Mouse (Mus musculus): ENCODE results near the gene Fam13a. TPM values are rescaled to one million over a fixed set of nuclear protein-coding genes. Genes with fewer than 3 reads are reported as not detected.

The Fam13a gene
- polyA plus RNA-seq, 1 experiment from 2014 or later, result 5.8 TPM

DNA sequence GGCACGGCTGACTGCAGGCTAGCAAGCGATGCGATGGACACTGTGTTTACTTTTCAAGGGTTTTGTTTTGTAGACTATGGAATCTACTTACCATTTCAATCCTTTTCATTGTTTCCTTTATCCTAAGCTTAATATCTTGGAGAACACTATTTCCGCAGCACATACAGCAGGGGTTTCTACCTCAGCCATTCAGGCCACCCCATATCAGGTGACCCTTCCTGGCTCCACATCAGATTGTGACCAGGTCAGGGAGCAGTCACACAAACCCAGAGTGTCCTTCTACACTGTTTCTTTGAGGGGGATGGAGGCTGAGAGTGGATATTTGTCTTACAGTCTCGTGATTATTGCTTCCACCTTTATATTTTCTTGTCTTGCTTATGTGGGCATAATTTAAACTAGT lies 61.7 kb downstream of the Fam13a start:
- 86% methylated on average over 5 of the region's 5 CpGs for whole genome bisulfite sequencing
- no peak for ATAC-seq (ENCODE audit: low FRiP score)

DNA sequence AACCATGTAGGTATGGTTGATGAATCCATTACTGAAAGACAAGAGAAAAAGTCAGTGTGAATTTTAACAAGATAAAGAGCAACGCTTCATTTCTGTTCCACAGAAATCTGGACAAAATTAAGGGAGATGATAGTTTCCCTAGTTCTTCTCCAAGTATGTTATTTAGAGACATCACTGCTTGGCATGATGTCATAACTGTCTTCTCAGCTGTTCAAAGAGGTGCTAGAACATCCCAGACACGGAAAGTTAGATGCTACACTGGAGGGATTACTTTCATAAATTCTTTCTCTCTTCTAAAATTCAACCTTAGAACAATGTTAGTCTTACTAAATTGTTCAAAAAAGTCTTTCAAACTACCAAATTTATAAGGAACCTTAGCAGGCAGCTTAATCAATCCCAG lies 63.8 kb downstream of the Fam13a start:
- Histone ChIP-seq H3K27me3 (ENCODE audit: control insufficient read depth, insufficient read depth, low read length) (no peaks in the 10 kb centered on the region), H3K27ac (ENCODE audit: low read depth, low read length) (no peak overlapping the region), H3K36me3 (ENCODE audit: control insufficient read depth, insufficient read depth, low read length) (no peaks in the 10 kb centered on the region), H3K4me2 (replicated peaks; ENCODE audit: low read depth, low read length) (no peak overlapping the region), H3K4me1 (replicated peaks; ENCODE audit: control insufficient read depth, insufficient read depth, low read length) (no peaks in the 10 kb centered on the region), H3K4me3 (ENCODE audit: low read depth, low read length) (no peak overlapping the region), H3K9ac (ENCODE audit: low read depth, low read length) (no peak overlapping the region), H3K9me3 (ENCODE audit: control insufficient read depth, low read length) (no peaks in the 10 kb centered on the region)
- ATAC-seq (ENCODE audit: low FRiP score), result no peak
- DNase-seq (ENCODE audit: low spot score), result no peak
- 92% methylated on average over 2 of the region's 2 CpGs for WGBS

More for the DNA sequence above, 61.7 kb downstream of the Fam13a start:
- no peak overlapping the region for H3K4me2 ChIP-seq (replicated peaks; ENCODE audit: low read depth, low read length)
- H3K27ac ChIP-seq (ENCODE audit: low read depth, low read length), result no peak overlapping the region
- no peaks in the 10 kb centered on the region for H3K27me3 ChIP-seq (ENCODE audit: control insufficient read depth, insufficient read depth, low read length)
- H3K9me3 ChIP-seq (ENCODE audit: control insufficient read depth, low read length), result no peaks in the 10 kb centered on the region
- no peak overlapping the region for H3K4me3 ChIP-seq (ENCODE audit: low read depth, low read length)
- no peaks in the 10 kb centered on the region for H3K4me1 ChIP-seq (replicated peaks; ENCODE audit: control insufficient read depth, insufficient read depth, low read length)
- H3K36me3 ChIP-seq (ENCODE audit: control insufficient read depth, insufficient read depth, low read length), result no peaks in the 10 kb centered on the region
- no peak overlapping the region for H3K9ac ChIP-seq (ENCODE audit: low read depth, low read length)
- DNase-seq (ENCODE audit: low spot score), result no peak

DNA sequence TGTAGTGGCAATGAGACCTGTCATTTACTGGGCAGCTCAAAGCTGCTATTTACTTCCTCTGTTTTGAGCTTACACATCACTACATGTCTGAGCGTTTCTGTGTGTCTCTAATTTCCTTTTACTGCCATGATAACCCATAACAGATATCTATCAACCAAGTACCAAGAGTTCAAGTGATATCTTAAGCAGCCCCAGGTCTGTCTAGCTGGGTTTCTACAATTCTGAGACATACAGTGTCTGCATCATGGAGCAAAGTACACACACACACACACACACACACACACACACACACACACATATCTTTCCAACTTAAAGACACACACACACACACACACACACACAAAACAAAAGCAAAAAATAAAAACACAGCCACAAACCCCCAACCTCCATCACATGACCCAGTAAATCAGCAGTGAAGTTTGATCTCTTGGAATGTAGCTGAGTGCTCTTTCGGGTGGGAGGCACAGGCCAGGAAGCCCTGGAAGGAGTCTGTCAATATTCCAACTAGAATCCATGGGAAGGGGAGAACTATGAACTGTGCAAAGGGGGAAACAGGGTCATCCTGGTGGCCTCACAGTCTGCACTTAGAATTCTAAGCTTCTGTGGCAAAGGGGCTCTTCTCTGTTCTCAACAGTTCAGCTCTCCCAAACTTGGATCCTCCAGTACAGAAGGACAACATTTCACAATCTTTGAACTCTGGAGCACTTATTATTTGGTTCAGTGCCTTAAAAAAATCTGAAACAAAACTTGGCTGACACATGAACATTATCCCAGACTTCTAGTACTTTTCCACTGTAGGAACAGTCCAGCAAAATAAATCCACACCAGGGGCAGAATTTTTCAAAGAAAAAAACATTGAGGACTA lies 73.0 kb downstream of the Fam13a start:
- H3K36me3 ChIP-seq (ENCODE audit: control insufficient read depth, insufficient read depth, low read length), result no peaks in the 10 kb centered on the region
- no peak overlapping the region for H3K27ac ChIP-seq (ENCODE audit: low read depth, low read length)
- H3K4me3 ChIP-seq (ENCODE audit: low read depth, low read length), result no peak overlapping the region
- no peak for ATAC-seq (ENCODE audit: low FRiP score)
- H3K4me1 ChIP-seq (replicated peaks; ENCODE audit: control insufficient read depth, insufficient read depth, low read length), result no peaks in the 10 kb centered on the region
- no peak overlapping the region for H3K4me2 ChIP-seq (replicated peaks; ENCODE audit: low read depth, low read length)
- DNase-seq (ENCODE audit: low spot score), result no peak
- H3K27me3 ChIP-seq (ENCODE audit: control insufficient read depth, insufficient read depth, low read length), result no peaks in the 10 kb centered on the region
- WGBS, result 75% methylated on average over 2 of the region's 2 CpGs
- H3K9ac ChIP-seq (ENCODE audit: low read depth, low read length), result no peak overlapping the region
- H3K9me3 ChIP-seq (ENCODE audit: control insufficient read depth, low read length), result no peaks in the 10 kb centered on the region

DNA sequence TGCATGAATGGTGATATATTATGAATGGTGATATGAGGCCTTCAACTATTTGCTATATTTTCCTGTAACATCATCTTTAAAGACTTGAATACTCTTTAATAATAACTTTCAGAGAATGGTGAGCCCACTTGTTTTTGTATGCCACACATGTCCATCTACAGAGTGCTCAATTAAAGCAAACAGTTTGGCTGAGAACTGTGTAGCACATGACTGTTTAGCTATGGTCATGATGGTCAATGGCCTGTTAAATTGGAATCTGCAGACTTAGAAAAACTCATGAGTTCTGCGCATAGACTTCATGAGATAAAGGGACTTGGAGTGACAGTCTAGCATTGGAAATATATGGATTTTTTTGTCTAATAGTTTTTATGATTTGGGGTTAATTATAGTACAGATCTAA lies 73.9 kb downstream of the Fam13a start:
- no peak for DNase-seq (ENCODE audit: low spot score)
- no peak overlapping the region for H3K4me2 ChIP-seq (replicated peaks; ENCODE audit: low read depth, low read length)
- WGBS, result 96% methylated on average over 1 of the region's 1 CpGs
- no peak overlapping the region for H3K27ac ChIP-seq (ENCODE audit: low read depth, low read length)
- no peak overlapping the region for H3K4me3 ChIP-seq (ENCODE audit: low read depth, low read length)
- ATAC-seq (ENCODE audit: low FRiP score), result no peak
- H3K4me1 ChIP-seq (replicated peaks; ENCODE audit: control insufficient read depth, insufficient read depth, low read length), result no peaks in the 10 kb centered on the region
- no peak overlapping the region for H3K9ac ChIP-seq (ENCODE audit: low read depth, low read length)
- no peaks in the 10 kb centered on the region for H3K27me3 ChIP-seq (ENCODE audit: control insufficient read depth, insufficient read depth, low read length)
- no peaks in the 10 kb centered on the region for H3K36me3 ChIP-seq (ENCODE audit: control insufficient read depth, insufficient read depth, low read length)
- H3K9me3 ChIP-seq (ENCODE audit: control insufficient read depth, low read length), result no peaks in the 10 kb centered on the region

DNA sequence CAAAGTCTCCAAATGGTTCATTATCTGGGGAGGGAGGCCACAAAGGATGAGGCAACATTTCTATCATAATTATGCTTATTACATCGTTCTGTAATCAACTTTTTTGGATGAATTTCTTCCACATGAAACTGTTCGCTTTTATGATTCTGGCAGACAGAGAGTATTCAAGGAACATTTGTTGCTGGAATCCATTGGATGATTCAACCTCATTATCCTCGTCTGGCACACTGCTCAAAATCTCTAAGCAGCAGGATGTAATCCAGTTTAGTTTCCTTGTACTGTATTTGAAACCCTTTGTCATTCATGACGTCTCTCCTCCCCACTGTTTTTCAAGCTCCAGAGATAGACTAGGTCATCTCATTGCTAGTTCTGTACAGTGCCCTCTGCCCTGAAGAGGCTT lies 77.5 kb downstream of the Fam13a start:
- Histone ChIP-seq H3K36me3 (ENCODE audit: control insufficient read depth, insufficient read depth, low read length) (no peaks in the 10 kb centered on the region), H3K9me3 (ENCODE audit: control insufficient read depth, low read length) (no peaks in the 10 kb centered on the region), H3K4me3 (ENCODE audit: low read depth, low read length) (no peak overlapping the region), H3K4me1 (replicated peaks; ENCODE audit: control insufficient read depth, insufficient read depth, low read length) (no peaks in the 10 kb centered on the region), H3K27ac (ENCODE audit: low read depth, low read length) (no peak overlapping the region), H3K27me3 (ENCODE audit: control insufficient read depth, insufficient read depth, low read length) (no peaks in the 10 kb centered on the region), H3K9ac (ENCODE audit: low read depth, low read length) (no peak overlapping the region), H3K4me2 (replicated peaks; ENCODE audit: low read depth, low read length) (no peak overlapping the region)
- 83% methylated on average over 4 of the region's 4 CpGs for WGBS
- DNase-seq (ENCODE audit: low spot score) (no peak), ATAC-seq (ENCODE audit: low FRiP score) (no peak)

DNA sequence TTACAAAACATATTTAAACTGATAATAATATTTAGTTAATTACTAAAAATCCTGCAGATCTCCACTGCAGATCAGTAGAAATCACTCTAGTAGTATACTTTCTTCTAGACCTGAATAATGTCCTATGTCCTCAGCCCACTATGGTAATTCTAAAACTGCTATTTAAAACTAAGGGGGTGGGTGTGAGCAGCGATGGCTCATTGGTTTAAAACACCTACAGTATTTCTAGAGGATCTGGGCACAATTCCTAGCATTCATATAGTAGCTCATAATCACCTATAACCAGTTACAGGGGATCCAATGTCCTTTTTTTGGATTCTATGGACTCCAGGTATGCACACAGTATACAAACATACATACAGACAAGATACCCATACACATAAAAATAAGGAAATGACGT lies 78.1 kb downstream of the Fam13a start:
- Histone ChIP-seq H3K4me3 (ENCODE audit: low read depth, low read length) (no peak overlapping the region), H3K9ac (ENCODE audit: low read depth, low read length) (no peak overlapping the region), H3K9me3 (ENCODE audit: control insufficient read depth, low read length) (no peaks in the 10 kb centered on the region), H3K27ac (ENCODE audit: low read depth, low read length) (no peak overlapping the region), H3K27me3 (ENCODE audit: control insufficient read depth, insufficient read depth, low read length) (no peaks in the 10 kb centered on the region), H3K4me2 (replicated peaks; ENCODE audit: low read depth, low read length) (no peak overlapping the region), H3K4me1 (replicated peaks; ENCODE audit: control insufficient read depth, insufficient read depth, low read length) (no peaks in the 10 kb centered on the region), H3K36me3 (ENCODE audit: control insufficient read depth, insufficient read depth, low read length) (no peaks in the 10 kb centered on the region)
- DNase-seq (ENCODE audit: low spot score) (no peak), ATAC-seq (ENCODE audit: low FRiP score) (no peak)
- 57% methylated on average over 2 of the region's 2 CpGs for WGBS

DNA sequence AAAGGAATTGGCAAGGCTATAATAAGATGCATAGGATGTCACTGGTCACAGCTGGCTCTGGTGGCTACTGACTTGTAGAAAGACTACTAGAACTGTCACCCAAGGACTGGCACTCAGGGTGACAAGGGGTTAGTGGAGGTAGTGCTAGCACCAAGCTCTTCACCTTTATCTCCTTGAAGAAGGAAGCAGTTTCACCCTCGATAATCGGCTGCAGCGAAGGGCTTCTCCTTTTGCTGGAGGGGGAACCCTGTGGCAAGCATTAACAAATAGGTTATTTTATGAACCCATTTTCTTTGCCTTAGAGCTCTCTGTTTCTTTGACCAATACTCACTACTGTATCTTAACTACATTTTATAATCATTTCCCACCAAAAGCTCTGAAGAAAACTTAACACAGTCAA lies 80.4 kb downstream of the Fam13a start:
- H3K27ac ChIP-seq (ENCODE audit: low read depth, low read length), result no peak overlapping the region
- ATAC-seq (ENCODE audit: low FRiP score) (no peak), DNase-seq (ENCODE audit: low spot score) (no peak)
- no peak overlapping the region for H3K9ac ChIP-seq (ENCODE audit: low read depth, low read length)
- no peaks in the 10 kb centered on the region for H3K27me3 ChIP-seq (ENCODE audit: control insufficient read depth, insufficient read depth, low read length)
- no peak overlapping the region for H3K4me3 ChIP-seq (ENCODE audit: low read depth, low read length)
- H3K36me3 ChIP-seq (ENCODE audit: control insufficient read depth, insufficient read depth, low read length), result no peaks in the 10 kb centered on the region
- no peaks in the 10 kb centered on the region for H3K9me3 ChIP-seq (ENCODE audit: control insufficient read depth, low read length)
- H3K4me1 ChIP-seq (replicated peaks; ENCODE audit: control insufficient read depth, insufficient read depth, low read length), result no peaks in the 10 kb centered on the region
- H3K4me2 ChIP-seq (replicated peaks; ENCODE audit: low read depth, low read length), result no peak overlapping the region
- WGBS, result 94% methylated on average over 3 of the region's 3 CpGs

DNA sequence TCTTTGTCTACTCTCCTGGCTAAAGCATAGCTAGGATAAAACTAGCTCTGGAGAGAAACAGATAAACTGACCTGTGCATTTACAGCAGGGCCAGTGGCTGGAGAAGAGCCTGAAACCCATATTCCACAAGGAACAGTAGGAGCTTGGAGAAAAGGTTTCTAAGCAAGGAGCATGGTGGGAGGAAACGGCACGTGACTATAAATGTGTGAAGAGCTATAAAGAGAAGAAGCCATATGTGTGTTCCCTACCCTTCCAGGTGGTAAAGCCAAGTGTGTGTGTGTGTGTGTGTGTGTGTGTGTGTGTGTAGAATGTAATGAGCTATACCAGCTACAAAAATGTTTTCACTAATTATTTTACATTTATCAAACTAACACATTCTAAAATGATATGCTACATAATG lies 82.1 kb downstream of the Fam13a start:
- ATAC-seq (ENCODE audit: low FRiP score), result no peak
- H3K27me3 ChIP-seq (ENCODE audit: control insufficient read depth, insufficient read depth, low read length), result no peaks in the 10 kb centered on the region
- no peaks in the 10 kb centered on the region for H3K4me1 ChIP-seq (replicated peaks; ENCODE audit: control insufficient read depth, insufficient read depth, low read length)
- H3K36me3 ChIP-seq (ENCODE audit: control insufficient read depth, insufficient read depth, low read length), result no peaks in the 10 kb centered on the region
- no peak overlapping the region for H3K4me3 ChIP-seq (ENCODE audit: low read depth, low read length)
- no peaks in the 10 kb centered on the region for H3K9me3 ChIP-seq (ENCODE audit: control insufficient read depth, low read length)
- no peak overlapping the region for H3K27ac ChIP-seq (ENCODE audit: low read depth, low read length)
- no peak for DNase-seq (ENCODE audit: low spot score)
- WGBS, result 92% methylated on average over 2 of the region's 2 CpGs
- no peak overlapping the region for H3K9ac ChIP-seq (ENCODE audit: low read depth, low read length)
- no peak overlapping the region for H3K4me2 ChIP-seq (replicated peaks; ENCODE audit: low read depth, low read length)

DNA sequence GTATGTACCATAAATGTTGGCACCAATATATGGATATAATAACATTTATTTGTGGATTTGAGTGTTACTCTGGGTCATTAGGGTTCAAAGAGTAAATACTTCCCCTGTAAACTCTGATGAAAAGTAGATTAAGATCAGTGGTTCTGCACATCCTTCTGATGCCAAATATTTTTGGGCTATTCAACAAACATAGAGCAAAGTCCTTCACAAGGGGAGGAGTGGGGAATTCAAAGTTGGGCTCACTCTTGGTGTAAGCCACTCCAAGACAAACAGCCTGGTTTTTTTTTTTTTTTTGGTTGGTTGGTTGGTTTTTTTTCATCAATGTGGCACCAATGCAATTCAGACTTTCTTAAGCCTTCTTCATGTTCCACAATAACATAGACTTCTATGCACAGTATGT lies 86.6 kb downstream of the Fam13a start:
- H3K36me3 ChIP-seq (ENCODE audit: control insufficient read depth, insufficient read depth, low read length), result no peaks in the 10 kb centered on the region
- no peaks in the 10 kb centered on the region for H3K27me3 ChIP-seq (ENCODE audit: control insufficient read depth, insufficient read depth, low read length)
- ATAC-seq (ENCODE audit: low FRiP score), result no peak

More for the DNA sequence above, 86.6 kb downstream of the Fam13a start:
- Histone ChIP-seq H3K9ac (ENCODE audit: low read depth, low read length) (no peak overlapping the region), H3K27ac (ENCODE audit: low read depth, low read length) (no peak overlapping the region), H3K4me1 (replicated peaks; ENCODE audit: control insufficient read depth, insufficient read depth, low read length) (no peaks in the 10 kb centered on the region), H3K4me3 (ENCODE audit: low read depth, low read length) (no peak overlapping the region), H3K9me3 (ENCODE audit: control insufficient read depth, low read length) (no peaks in the 10 kb centered on the region), H3K4me2 (replicated peaks; ENCODE audit: low read depth, low read length) (no peak overlapping the region)
- no peak for DNase-seq (ENCODE audit: low spot score)

All from hindbrain, embryonic 11.5 days (tissue).